Mouse (Mus musculus) liver, embryonic 15.5 days (tissue): Measurements from ENCODE around the gene Rnf144b. TPM values are rescaled to one million over a fixed set of nuclear protein-coding genes. Genes with fewer than 3 reads are reported as not detected.

ENCODE experiments used
- ATAC-seq: fragments of 200-750 bp; cut with Nextera tagmentation; 2 replicates; pipeline ENCODE4 v1.8.0; 2017; ENCODE audit warnings: moderate number of reproducible peaks, mild to moderate bottlenecking, moderate library complexity; ENCODE audit not compliant: insufficient read depth
- H3K27ac ChIP-seq: fragments of 300-500 bp; sonication (generic); replicated peaks from 2 replicates; pipeline ENCODE4 v1.5.1; 2015; ENCODE audit warnings: mild to moderate bottlenecking, inconsistent platforms
- H3K27me3 ChIP-seq: fragments of 300-500 bp; sonication (generic); 2 replicates; pipeline ENCODE4 v1.6.1; 2015; ENCODE audit warnings: mild to moderate bottlenecking, inconsistent platforms
- H3K36me3 ChIP-seq: fragments of 300-500 bp; sonication (generic); replicated peaks from 2 replicates; pipeline ENCODE4 v1.6.1; 2015; ENCODE audit warnings: moderate library complexity, mild to moderate bottlenecking, inconsistent platforms
- H3K4me1 ChIP-seq: fragments of 300-500 bp; sonication (generic); replicated peaks from 2 replicates; pipeline ENCODE4 v1.6.1; 2015; ENCODE audit warnings: inconsistent platforms
- H3K4me2 ChIP-seq: fragments of 300-500 bp; sonication (generic); 2 replicates; pipeline ENCODE4 v1.6.1; 2015; ENCODE audit warnings: moderate library complexity, mild to moderate bottlenecking, inconsistent platforms
- H3K4me3 ChIP-seq: fragments of 300-500 bp; sonication (generic); replicated peaks from 2 replicates; pipeline ENCODE4 v1.5.1; 2015; ENCODE audit warnings: mild to moderate bottlenecking, inconsistent platforms
- H3K9ac ChIP-seq: fragments of 300-500 bp; sonication (generic); 2 replicates; pipeline ENCODE4 v1.6.1; 2015; ENCODE audit warnings: moderate library complexity, mild to moderate bottlenecking, inconsistent platforms
- H3K9me3 ChIP-seq: fragments of 300-500 bp; sonication (generic); replicated peaks from 2 replicates; pipeline ENCODE4 v1.6.1; 2016; ENCODE audit warnings: inconsistent platforms
- WGBS: fragments of 180-500 bp; shearing (Covaris S2); methylation state at CpG from one replicate; pipeline ENCODE4 v1.1.7; 2015; ENCODE audit warnings: mixed read lengths; ENCODE audit not compliant: insufficient replicate concordance; 5-methylcytosine and 5-hydroxymethylcytosine counted together
- polyA plus RNA-seq: library from polyadenylated mRNA; unstranded; fragments of >200 nt; fragmentation: Nextera tagmentation; extraction: Ambion mirVana; gene quantifications from 2 replicates; pipeline ENCODE4 v1.2.1, GENCODE M21; 2015

Rnf144b gene
- polyA plus RNA-seq, 1 experiment from 2014 or later, result 1.8 TPM

GRCm38 (mm10) chr13:47180776-47181175 lies 58.3 kb downstream of the Rnf144b start:
- no peak overlapping the region for H3K27ac ChIP-seq
- H3K27me3 ChIP-seq, result no peaks in the 10 kb centered on the region
- no peak overlapping the region for H3K4me2 ChIP-seq
- H3K4me1 ChIP-seq, result peaks cover 21% of the 10 kb centered on the region; the same call in 1 of the 2 replicates
- peak; percentile 65 for ATAC-seq
- no peaks in the 10 kb centered on the region for H3K36me3 ChIP-seq
- H3K9me3 ChIP-seq, result no peaks in the 10 kb centered on the region
- H3K9ac ChIP-seq, result no peak overlapping the region
- no peak overlapping the region for H3K4me3 ChIP-seq
- WGBS, result 47% methylated on average over 7 of the region's 7 CpGs

GRCm38 (mm10) chr13:47182366-47182765 lies 59.9 kb downstream of the Rnf144b start:
- Histone ChIP-seq H3K4me1 (peaks cover 21% of the 10 kb centered on the region; the same call in 1 of the 2 replicates), H3K4me3 (no peak overlapping the region), H3K4me2 (no peak overlapping the region), H3K36me3 (no peaks in the 10 kb centered on the region), H3K27ac (0 out of 2 replicates have a peak overlapping the region, but pooled peaks have one; percentile 38), H3K9ac (no peak overlapping the region), H3K27me3 (no peaks in the 10 kb centered on the region), H3K9me3 (no peaks in the 10 kb centered on the region)
- WGBS, result 58% methylated on average over 5 of the region's 5 CpGs
- ATAC-seq, result no peak

GRCm38 (mm10) chr13:47183033-47183730 lies 60.7 kb downstream of the Rnf144b start:
- H3K4me1 ChIP-seq, result peaks cover 26% of the 10 kb centered on the region; the same call in 1 of the 2 replicates
- peak; percentile 56; the same call in 1 of the 2 replicates for ATAC-seq
- H3K36me3 ChIP-seq, result no peaks in the 10 kb centered on the region
- whole genome bisulfite sequencing, result 52% methylated on average over 9 of the region's 9 CpGs
- no peaks in the 10 kb centered on the region for H3K27me3 ChIP-seq
- no peak overlapping the region for H3K9ac ChIP-seq
- peak overlapping the region; percentile 38; the same call in 1 of the 2 replicates for H3K27ac ChIP-seq
- no peak overlapping the region for H3K4me3 ChIP-seq
- H3K9me3 ChIP-seq, result no peaks in the 10 kb centered on the region
- H3K4me2 ChIP-seq, result no peak overlapping the region

- H3K9ac ChIP-seq, result no peak overlapping the region
- no peak for ATAC-seq
Measured at GRCm38 (mm10) chr13:47183771-47184170, 61.3 kb downstream of the Rnf144b start.

GRCm38 (mm10) chr13:47187836-47188235 lies 65.4 kb downstream of the Rnf144b start:
- Histone ChIP-seq H3K9ac (no peak overlapping the region), H3K4me2 (no peak overlapping the region), H3K36me3 (no peaks in the 10 kb centered on the region), H3K4me3 (no peak overlapping the region), H3K9me3 (no peaks in the 10 kb centered on the region), H3K4me1 (peaks cover 18% of the 10 kb centered on the region; the same call in 1 of the 2 replicates), H3K27ac (no peak overlapping the region), H3K27me3 (peaks cover 2% of the 10 kb centered on the region)
- WGBS, result 61% methylated on average over 4 of the region's 4 CpGs
- ATAC-seq, result no peak

More at GRCm38 (mm10) chr13:47183771-47184170, 61.3 kb downstream of the Rnf144b start:
- peaks cover 28% of the 10 kb centered on the region; the same call in 1 of the 2 replicates for H3K4me1 ChIP-seq
- H3K9me3 ChIP-seq, result no peaks in the 10 kb centered on the region
- H3K27me3 ChIP-seq, result no peaks in the 10 kb centered on the region
- WGBS, result 66% methylated on average over 9 of the region's 9 CpGs
- H3K4me2 ChIP-seq, result no peak overlapping the region
- H3K27ac ChIP-seq, result peak overlapping the region; percentile 1; the same call in 1 of the 2 replicates
- no peaks in the 10 kb centered on the region for H3K36me3 ChIP-seq
- H3K4me3 ChIP-seq, result no peak overlapping the region

- no peaks in the 10 kb centered on the region for H3K9me3 ChIP-seq
- no peak for ATAC-seq
- no peak overlapping the region; the same call in 1 of the 2 replicates for H3K27ac ChIP-seq
- H3K4me3 ChIP-seq, result no peak overlapping the region
- no peak overlapping the region for H3K4me2 ChIP-seq
- H3K27me3 ChIP-seq, result peaks cover 23% of the 10 kb centered on the region
- WGBS, result 26% methylated on average over 7 of the region's 7 CpGs
- no peaks in the 10 kb centered on the region for H3K36me3 ChIP-seq
- no peak overlapping the region for H3K9ac ChIP-seq
- peaks cover 21% of the 10 kb centered on the region for H3K4me1 ChIP-seq
Measured at GRCm38 (mm10) chr13:47189971-47190370, 67.5 kb downstream of the Rnf144b start.

- Histone ChIP-seq H3K36me3 (no peaks in the 10 kb centered on the region), H3K4me3 (no peak overlapping the region), H3K9ac (no peak overlapping the region), H3K4me1 (peaks cover 27% of the 10 kb centered on the region), H3K4me2 (no peak overlapping the region), H3K9me3 (no peaks in the 10 kb centered on the region), H3K27me3 (peaks cover 32% of the 10 kb centered on the region), H3K27ac (no peak overlapping the region)
- 50% methylated on average over 2 of the region's 2 CpGs for WGBS
- no peak for ATAC-seq
Measured at GRCm38 (mm10) chr13:47192200-47192599, 69.7 kb downstream of the Rnf144b start.

- WGBS, result 55% methylated on average over 5 of the region's 5 CpGs
- no peak overlapping the region for H3K4me3 ChIP-seq
- no peak overlapping the region for H3K4me2 ChIP-seq
- H3K27me3 ChIP-seq, result peaks cover 32% of the 10 kb centered on the region
- H3K27ac ChIP-seq, result no peak overlapping the region
- no peaks in the 10 kb centered on the region for H3K9me3 ChIP-seq
- no peaks in the 10 kb centered on the region for H3K36me3 ChIP-seq
- H3K4me1 ChIP-seq, result peaks cover 26% of the 10 kb centered on the region
- no peak overlapping the region for H3K9ac ChIP-seq
- no peak for ATAC-seq
Measured at GRCm38 (mm10) chr13:47192771-47193170, 70.3 kb downstream of the Rnf144b start.

GRCm38 (mm10) chr13:47193326-47194153 lies 71.1 kb downstream of the Rnf144b start:
- H3K27me3 ChIP-seq, result peaks cover 32% of the 10 kb centered on the region
- peak overlapping the region; percentile 40; the same call in 1 of the 2 replicates for H3K9ac ChIP-seq
- 7% methylated on average over 32 of the region's 32 CpGs for WGBS

GRCm38 (mm10) chr13:47194695-47195094 lies 72.2 kb downstream of the Rnf144b start:
- H3K4me2 ChIP-seq, result peak overlapping the region; percentile 64
- WGBS, result 5% methylated on average over 11 of the region's 11 CpGs
- H3K9me3 ChIP-seq, result no peaks in the 10 kb centered on the region
- H3K4me3 ChIP-seq, result peak overlapping the region; percentile 57
- H3K36me3 ChIP-seq, result no peaks in the 10 kb centered on the region
- 0 out of 2 replicates have a peak overlapping the region, but pooled peaks have one; percentile 9 for H3K9ac ChIP-seq
- H3K27me3 ChIP-seq, result peaks cover 32% of the 10 kb centered on the region
- peak overlapping the region; percentile 30; the same call in 1 of the 2 replicates for H3K27ac ChIP-seq
- peaks cover 19% of the 10 kb centered on the region for H3K4me1 ChIP-seq
- no peak for ATAC-seq

More at GRCm38 (mm10) chr13:47193326-47194153, 71.1 kb downstream of the Rnf144b start:
- Histone ChIP-seq H3K27ac (peak overlapping the region; percentile 49), H3K4me2 (peak overlapping the region; percentile 64), H3K36me3 (no peaks in the 10 kb centered on the region), H3K4me1 (peaks cover 19% of the 10 kb centered on the region), H3K9me3 (no peaks in the 10 kb centered on the region), H3K4me3 (peak overlapping the region; percentile 57)
- ATAC-seq, result peak; percentile 64

- 57% methylated on average over 4 of the region's 4 CpGs for WGBS
- H3K36me3 ChIP-seq, result no peaks in the 10 kb centered on the region
- H3K27me3 ChIP-seq, result peaks cover 32% of the 10 kb centered on the region
- H3K4me2 ChIP-seq, result peak overlapping the region; percentile 64
- H3K9ac ChIP-seq, result no peak overlapping the region
- no peak overlapping the region for H3K27ac ChIP-seq
- ATAC-seq, result no peak
- H3K4me3 ChIP-seq, result peak overlapping the region; percentile 57; the same call in 1 of the 2 replicates
- peaks cover 24% of the 10 kb centered on the region for H3K4me1 ChIP-seq
- no peaks in the 10 kb centered on the region for H3K9me3 ChIP-seq
Measured at GRCm38 (mm10) chr13:47195491-47195890, 73.0 kb downstream of the Rnf144b start.
